Mouse (Mus musculus) frontal cortex, postnatal 25 days (tissue): ENCODE data around the gene Abcb10.

Experiments
- DNase-seq, 2 experiments: peaks; one replicate each; pipeline ENCODE4 v3.0.0; 2022; ENCODE audit warnings: low spot score in 2 of 2

Gene Abcb10

GRCm38 (mm10) chr8:123902653-123903052, 80.3 kb downstream of the Abcb10 start:
- no peak for DNase-seq
